Mouse (Mus musculus) neutrophil, adult 5-6 weeks (primary cell): ENCODE results near the gene Cntfr. TPM values are rescaled to one million over a fixed set of nuclear protein-coding genes. Genes with fewer than 3 reads are reported as not detected.
A peak's percentile ranks its signal among the peaks of the same experiment; 100 is the strongest.
"Not testable (repeated sequence)": the region's sequence is repeated elsewhere in the genome, so short reads cannot be mapped to it uniquely, and the experiment has no call there.

Source experiments
- ATAC-seq: fragments of 151-379, 151-347 bp; 2 replicates; pipeline ENCODE4 v1.8.0; 2017; ENCODE audit warnings: mild to moderate bottlenecking, moderate TSS enrichment; ENCODE audit not compliant: insufficient number of reproducible peaks, poor library complexity, low FRiP score, severe bottlenecking; ENCODE audit errors: extremely low read depth
- total RNA-seq: library from RNA; stranded (forward); fragments of 200-1000 nt; gene quantifications from 2 replicates; pipeline ENCODE4 v1.2.3, GENCODE M21; 2017

The Cntfr gene
- total RNA-seq, 1 experiment from 2014 or later, result not detected

DNA sequence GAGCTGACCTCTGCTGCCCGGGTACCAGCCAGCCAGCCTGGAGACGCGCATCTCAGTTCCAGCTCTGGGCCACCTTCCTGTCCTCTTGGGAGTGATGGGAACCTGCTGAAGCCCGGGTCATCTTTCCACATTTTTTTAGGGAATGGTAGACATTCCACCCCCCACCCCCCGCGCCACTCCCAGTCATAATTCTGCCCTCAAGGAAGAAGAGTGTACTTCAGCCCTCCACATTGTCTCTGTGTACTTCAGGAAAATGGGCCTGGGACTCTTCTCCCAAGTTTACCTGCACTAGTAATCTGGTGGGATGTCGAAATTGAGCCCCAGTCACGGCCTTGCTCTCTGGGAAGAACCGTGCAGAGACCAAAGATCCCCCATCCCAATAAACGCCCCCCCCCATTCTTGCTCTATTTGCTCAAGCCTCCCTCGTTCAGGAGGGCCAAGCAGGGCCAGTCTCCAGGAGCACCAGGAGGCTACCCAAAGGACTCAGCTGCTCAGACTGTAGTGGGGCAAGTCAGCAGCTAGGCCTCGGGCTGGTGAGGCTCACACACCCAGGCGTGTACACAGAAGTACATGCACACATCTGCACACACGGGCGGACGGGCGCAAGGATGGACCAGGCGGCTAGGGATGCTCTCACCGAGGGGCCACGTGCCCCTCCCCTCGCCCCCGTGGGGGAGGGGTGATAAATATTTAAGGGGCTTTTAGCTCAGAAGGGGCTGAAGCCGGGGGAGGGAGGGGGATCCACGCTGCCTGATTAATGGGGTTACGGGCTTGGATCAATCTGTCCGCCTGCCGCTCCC, 12.6 kb downstream of the Cntfr start:
- not testable (repeated sequence) for ATAC-seq

DNA sequence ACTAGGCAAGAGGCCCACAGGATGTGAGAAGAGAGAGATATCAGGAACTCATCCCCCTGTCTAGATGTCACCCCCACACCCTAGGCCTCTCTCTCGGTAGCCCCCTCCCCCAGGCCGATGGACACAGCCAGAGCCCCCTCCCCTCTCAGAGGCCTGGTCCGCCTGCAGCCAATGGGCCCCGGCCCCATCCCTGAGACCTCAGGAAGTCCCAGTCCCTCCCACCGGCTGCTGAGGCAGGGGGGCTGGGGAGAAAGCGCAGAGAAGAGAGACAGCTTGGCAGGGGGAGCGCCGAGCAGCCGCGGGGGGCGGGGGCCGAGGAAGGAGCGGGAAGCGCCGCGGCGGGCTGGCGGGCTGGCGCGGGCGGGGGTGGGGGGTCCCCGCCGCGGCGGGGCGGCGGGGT, 13.6 kb downstream of the Cntfr start:
- not testable (repeated sequence) for ATAC-seq

DNA sequence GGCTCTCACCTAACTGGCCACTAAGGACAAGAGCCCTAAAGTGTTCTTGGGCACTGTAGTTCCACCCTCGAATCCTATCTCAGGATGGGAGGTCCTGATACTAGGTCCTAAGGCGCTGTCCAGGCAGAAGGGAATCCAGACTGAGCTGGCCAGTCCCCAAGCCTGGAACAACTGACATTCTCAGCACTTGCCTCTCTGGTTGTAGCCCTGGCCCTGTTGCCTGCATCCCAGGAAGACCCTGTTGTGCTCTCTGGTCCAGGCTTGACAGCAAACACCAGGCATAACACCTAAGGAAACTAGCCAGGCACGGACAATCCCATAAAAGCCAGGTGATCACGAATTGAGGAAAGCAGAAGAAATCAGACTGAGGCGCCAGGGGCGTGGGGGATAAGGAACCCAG, 14.1 kb downstream of the Cntfr start:
- ATAC-seq, result no peak

DNA sequence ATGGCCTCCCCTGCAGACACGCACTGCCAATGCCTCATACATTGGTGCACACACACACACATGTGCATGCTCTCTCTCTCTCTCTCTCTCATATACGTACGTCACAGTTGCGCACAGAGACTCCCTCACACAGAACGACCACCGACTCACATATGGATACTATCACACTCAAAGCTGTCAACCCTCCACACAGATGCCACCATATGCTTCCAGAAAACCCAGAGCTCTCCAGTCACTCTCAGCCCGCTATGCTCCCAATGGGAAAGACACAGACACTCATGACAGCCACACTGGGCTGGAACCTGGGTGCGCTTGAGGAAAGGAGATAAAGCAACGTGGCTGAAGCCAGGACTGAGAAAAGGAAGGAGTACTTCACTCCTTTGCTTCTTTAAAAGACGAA, 14.9 kb downstream of the Cntfr start:
- no peak for ATAC-seq

DNA sequence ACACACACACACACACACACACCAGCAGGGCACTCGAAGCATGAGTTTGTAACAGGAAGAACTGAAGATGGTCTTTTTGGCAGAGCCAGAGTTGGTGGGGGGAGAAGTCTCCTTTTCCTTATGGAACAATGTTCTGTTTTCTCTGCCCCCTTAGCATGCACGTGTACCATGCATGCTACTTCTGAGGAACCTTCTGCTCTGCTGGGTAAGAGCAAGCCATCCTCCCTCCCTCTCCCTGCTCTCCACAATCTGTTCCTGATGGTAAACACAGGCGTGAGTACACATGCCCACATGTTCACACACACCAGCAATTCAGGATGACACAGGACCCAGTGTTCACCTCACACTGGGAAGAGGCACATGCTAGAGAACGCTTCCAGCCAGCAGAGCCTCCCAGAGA, 15.7 kb downstream of the Cntfr start:
- ATAC-seq, result no peak

DNA sequence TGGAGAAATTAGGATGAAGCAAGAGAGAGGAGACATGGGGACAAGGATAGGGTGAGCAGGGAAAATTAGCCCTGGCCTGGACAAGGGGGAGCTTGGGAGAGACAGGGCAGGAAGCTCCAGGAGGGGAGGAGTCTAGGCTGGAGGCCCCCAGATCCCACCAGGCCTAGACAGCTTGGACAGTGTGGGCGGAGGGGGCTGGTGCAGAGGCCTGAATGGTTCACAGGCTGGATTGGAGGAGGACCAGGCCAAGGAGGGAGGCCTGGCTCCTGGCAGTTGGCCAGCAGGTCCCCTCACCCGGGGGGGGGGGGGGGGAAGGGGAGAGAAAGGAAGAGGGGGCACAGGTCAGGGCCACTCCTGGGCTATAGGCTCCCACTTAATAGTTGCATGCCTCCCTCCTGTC, 17.6 kb downstream of the Cntfr start:
- ATAC-seq, result no peak

DNA sequence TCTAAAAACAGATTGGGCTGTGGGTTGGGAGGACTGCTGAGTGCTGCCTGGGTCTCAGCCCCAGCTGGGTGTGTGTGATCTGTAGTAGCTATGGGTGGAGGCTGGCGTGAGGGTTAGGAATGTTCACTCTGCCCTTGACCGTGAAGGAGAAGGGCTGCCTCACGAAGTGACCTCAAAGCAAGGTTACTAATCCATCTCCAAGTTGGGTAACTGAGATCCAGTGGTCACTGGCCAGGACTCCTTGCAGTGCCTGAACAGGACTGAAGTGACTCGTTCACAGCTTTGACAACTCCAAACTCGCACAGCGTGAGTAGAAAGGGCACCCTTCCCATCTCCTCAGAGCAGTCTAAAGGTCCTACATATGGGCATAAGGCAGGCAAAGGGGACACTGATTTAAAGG, 18.0 kb downstream of the Cntfr start:
- no peak for ATAC-seq

GRCm38 (mm10) chr4:41677006-41677629, 19.8 kb downstream of the Cntfr start:
- no peak for ATAC-seq

DNA sequence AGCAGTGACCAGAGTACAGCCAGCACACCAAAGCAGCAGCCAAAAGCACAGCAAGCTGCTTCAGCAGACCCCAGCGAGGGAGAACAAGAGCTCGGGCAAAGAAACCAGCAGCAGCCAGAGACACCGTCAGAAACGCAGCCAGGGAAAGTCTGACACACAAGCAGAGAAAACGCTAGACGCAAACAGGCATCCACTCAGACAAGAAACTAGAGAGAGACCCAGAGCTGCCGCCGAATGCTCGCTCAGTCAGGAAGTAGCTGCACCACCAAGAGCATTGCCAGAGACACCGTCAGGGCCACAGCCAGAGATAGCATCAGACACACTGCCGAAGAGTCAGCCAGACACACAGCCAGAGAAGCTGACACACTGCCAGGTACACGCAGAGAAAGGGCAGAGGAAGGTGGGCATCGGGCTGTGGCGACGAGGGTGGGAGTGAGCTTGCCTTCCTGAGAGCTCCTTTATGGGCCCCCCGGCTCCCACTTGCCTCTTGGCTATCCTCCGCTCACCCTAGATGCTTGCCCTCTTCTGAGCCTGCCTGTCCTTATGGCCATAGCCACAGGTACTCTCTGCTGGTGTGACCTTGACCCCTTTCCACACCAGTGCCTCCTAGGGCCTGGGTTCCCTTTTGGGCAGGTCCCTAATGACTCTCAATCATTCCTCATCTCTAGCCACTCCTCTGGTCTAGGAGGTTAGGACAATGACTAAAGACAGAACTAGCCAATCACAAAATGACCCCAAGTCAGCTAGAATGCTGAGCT, 20.5 kb downstream of the Cntfr start:
- no peak for ATAC-seq

DNA sequence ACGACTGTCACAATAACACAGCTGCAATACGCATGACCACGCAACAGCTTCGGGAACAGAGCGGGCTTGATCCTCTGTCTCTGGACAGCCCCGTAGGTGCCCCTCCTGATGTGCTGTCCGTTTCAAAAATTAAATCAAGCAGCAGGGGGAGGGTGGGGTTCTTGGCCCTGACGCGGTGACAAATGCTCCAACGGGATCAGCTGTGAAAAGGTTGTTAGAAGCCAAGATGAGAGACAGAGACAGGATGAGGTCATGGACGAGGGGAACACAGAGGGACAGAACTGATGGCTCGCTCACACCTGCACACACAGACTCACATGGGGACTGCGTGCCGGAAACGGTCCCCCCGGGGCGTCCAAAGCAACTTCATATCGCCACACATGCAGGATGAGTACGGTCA, 23.7 kb downstream of the Cntfr start:
- ATAC-seq, result no peak

DNA sequence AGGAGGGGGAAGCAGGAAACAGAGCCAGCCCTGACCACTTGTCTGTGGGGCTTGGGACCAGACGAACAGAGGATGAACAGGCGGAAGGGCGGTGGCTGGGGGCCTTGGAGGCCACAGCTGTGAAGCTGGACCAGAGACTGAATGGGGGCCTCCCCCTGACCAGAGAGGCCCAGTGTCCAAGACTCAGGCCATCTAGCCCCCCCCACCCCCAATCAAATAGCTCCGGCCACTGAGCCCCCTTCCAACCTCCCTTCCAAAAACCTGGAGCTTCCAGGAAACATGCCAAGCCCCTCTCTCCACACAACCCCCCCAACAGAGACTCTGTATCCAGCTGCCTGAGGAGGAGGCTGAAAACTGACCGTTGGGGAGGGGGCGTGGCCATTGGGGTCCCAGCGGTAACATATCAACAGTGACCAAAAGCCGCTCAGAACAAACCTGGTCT, 24.3 kb downstream of the Cntfr start:
- no peak for ATAC-seq

DNA sequence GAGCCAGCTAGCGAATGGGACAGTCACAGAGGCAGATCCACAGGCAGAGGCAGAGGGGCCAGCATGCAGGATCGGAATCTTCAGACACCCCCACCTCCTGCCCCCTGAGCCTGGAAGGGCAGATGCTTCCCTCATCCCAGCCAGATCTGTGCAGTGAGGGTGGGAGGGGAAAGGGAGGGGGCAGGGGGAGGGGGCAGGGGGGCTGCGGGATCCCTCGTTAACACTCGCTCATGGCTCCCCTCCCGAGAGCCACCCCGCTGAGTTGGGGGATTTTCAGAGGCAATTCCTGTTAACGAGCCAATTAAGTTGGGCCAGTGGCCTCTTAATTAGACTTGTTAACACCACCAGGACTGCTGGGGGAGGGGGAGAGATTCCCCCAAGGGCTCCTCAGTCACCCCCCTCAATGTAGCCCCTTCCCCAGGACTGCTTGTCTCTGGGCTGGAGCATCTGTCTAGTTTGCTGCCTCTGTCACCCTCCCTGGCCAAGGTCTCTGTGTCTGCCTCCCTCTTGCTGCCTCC, 24.9 kb downstream of the Cntfr start:
- no peak for ATAC-seq

DNA sequence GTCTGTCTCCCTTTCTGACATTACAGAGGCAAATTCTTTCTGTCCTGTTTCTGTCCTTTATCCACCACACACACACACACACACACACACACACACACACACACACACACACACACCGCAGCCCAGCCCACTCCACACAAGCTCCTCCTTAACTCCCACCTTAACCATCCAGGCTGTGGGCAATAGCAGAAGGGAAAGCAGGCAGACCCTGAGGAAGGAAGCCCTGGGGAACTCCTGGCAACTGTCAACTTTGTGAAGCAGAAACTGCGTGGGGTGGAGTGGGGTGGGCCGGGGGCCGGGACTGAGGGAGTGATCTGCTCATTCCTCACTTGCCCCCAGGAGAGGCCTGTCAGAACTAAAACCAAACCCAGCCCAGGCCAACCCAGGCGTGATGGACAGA, 25.4 kb downstream of the Cntfr start:
- no peak for ATAC-seq

DNA sequence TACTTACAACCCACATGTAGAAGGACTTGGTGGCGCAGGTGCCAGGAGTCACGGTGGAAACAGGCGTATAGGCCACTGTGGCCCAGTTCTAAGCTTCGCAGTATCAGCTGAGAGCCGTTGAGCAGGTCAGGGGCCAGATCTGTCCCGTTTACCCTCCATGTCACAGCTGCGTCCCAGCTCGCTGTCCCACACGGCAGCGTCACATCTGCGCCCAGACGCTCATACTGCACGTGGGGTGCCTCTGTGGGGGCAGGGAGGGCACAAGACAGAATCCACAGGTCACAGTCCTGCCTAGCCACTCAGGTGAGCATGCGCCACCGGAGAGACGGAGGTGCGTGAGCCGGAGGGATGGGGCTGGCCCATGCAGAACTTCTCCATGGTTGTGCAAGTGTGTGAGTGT, 26.1 kb downstream of the Cntfr start:
- ATAC-seq, result no peak

- no peak for ATAC-seq
Measured at GRCm38 (mm10) chr4:41666646-41667045, 30.2 kb downstream of the Cntfr start.

DNA sequence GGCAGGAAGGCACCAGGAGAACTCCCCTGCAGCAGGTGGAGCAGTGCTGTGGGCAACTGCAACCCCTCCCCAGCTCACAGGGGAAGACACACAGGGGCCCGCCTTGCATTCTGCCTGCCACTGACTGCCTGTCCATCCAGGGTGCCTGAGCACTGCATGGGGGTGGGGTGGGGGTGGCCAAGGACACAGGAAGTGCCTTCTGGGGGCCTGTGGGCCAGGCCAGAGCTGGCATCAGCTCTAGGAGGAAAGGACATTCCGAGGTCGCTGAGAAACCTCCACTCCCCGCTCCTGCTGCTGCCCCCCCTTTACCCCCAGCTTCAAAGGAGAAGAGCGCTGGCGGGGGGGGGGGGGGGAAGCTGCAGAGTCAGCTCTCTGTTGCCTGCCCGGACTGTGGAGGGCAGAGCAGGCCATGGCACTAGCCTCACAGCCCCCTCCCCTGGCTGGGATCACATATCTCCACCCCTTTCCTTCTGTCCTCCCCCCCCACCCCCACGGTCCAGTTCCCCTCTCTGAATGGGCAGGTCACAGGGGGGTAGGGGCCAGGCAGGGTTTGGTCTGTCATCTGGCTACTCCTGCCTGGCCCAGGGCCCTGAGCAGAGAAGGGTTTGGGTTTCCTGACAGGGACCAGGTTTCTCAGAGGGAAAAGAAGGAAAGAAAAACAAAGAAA, 31.7 kb downstream of the Cntfr start:
- ATAC-seq, result no peak

- ATAC-seq, result 0 out of 2 replicates have a peak, but pooled peaks have one; percentile 13
Measured at GRCm38 (mm10) chr4:41664533-41664932, 32.4 kb downstream of the Cntfr start.

- no peak for ATAC-seq
Measured at GRCm38 (mm10) chr4:41663614-41664013, 33.3 kb downstream of the Cntfr start.

DNA sequence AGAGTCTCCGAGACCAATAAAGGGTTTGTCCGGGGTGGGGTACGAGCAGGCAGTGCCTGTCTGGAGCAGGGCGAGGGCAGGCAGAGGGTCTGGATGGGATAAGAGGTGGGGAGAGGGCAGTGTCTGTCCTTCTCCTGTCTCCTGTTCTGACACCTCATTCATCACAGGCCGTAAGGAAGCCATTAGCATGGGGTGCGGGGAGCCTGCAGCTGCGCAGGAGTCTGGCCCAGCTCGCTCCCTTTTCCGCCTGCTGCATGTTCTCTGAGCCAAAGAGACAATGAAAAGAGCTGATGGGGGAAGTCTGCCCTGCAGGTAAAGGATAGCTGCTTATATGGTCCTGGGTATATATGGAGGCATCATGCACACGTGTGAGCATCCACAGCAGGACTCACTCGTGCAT, 34.2 kb downstream of the Cntfr start:
- no peak for ATAC-seq
